Mouse (Mus musculus) CH12F3 (cell line): ENCODE results near the gene Srrm4.

ENCODE experiments used
- in situ Hi-C: fragments of 300-500 bp; cut with MboI; formaldehyde crosslinking; loops from 2 replicates; pipeline ENCODE4 v1.14.3; 2020; ENCODE audit warnings: low sequenced_read_pairs

Srrm4 gene

DNA sequence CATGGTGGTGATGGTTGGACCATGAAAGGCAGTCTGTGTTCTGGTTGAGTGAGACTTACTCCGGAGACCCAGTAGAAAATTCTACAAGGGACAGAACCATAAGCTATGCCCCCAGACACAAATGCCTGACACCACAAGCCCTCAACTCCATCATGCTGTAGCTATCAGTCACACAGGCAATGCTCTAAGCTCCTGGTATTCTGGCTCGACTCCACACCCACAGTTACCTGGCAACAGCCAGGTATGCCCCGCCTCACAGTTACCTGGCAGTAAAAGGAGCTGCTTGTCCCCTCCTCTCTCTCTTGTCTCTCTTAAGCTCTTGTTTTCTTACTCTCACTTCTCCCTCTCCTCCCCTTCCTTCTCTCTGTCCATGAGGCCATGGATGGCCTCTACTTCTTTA lies 98.9 kb downstream of the Srrm4 start:
- in situ Hi-C loops: no loop called here

DNA sequence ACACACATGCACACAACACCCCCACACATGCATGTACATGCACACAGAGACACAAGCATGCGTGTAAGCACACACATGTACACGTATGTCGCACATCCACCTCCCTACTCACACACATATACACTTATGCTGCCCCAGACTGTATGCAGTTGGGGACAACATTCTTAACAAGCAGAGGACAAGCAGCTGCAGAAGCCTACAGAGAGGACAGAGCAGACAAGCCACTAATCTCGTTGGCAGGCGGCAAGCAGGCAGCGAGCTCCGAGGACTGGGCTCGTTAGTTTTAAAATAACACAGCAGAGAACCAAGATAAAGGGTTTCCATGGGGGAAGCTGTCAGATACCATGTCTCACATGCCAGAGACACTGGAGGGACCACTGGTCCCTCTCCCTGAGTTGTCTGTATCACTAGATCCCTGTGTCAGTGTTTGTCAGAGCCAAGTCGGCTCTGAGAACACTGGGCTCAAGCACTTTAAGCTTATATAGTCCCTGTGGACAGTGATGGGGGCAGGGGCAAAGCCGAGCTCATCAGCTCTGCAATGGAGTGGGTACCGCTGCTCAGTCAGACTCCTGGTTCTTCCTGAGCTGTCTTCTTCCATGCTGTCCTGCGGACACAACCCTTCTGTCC lies 99.7 kb downstream of the Srrm4 start:
- in situ Hi-C loops: no loop called here

DNA sequence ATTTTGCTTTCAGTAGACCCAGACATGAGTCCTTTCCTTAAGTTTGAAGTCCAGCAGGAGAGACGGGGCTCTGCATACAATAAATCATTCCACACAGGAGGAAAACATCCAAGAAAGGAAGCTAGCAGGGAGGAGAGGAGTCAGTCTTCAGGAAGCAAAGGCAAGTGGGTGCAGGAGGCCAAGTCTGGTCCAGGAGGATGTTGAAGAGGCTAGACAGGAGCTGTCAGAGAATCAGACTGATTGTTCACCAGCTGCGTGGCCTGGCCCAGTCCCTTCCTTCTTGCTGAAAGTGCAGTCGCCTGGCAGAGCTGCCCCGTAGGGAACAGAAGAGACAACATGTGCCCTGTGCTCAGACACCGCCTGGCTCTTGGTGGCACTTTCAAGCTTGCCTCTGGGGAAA lies 100.8 kb downstream of the Srrm4 start:
- in situ Hi-C loops: no loop called here

DNA sequence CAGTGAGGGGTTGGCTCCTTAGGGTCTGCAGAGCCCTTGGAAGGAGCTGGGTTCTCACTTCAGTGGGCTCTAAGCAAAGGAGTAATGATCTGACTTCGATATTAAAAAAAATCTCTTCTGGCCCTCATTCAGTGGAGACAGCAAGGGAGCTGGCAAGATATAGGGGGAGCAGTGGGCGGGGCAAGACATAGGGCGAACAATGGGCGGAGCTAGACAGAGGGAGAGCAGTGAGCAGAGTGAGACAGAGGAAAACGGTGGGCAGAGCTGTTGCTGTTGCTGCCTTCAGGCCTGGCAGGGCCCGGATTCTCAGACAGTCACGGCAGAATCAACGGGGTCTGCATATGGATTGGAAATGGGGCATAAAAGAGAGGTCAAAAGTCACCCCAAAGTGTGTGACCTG lies 102.0 kb downstream of the Srrm4 start:
- in situ Hi-C loops: no loop called here

DNA sequence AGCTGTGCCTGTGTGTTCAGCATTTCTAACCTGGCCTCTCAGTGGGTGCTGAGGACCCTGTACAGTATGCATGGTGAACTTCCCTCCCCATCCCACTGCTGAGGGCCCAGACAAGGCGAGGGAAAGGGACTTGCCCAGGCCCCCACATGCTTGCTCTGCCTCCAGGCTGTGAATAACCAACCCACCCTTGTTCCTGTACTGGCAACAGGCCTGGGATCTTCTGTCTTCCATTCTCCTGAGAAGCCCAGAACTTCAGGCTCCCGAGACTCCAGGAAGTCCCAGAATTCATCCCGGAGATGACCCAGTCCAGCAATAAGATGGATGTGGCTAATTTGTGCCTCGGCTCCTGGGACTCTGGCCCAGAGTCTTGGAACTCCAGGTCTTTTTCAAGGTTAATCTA lies 105.5 kb downstream of the Srrm4 start:
- in situ Hi-C loops: no loop called here

DNA sequence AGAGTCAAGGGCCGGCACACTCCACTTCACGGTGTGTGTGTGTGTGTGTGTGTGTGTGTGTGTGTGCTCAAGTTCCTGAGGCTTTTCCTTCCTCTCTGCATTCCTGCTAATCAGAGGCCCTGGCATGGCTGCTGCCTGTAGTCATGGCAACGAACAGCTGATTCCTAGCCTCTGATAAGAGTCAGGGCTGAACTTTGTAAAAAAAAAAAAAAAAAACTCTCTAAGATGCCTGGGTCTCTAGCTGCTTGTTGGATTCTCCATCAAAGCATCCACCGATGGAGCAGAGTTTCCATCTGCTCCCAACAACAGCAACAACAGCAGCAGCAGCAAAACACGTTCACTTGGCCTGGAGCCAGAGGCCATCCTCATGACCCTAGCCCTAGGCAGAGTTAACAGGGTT lies 106.5 kb downstream of the Srrm4 start:
- in situ Hi-C loops: no loop called here

DNA sequence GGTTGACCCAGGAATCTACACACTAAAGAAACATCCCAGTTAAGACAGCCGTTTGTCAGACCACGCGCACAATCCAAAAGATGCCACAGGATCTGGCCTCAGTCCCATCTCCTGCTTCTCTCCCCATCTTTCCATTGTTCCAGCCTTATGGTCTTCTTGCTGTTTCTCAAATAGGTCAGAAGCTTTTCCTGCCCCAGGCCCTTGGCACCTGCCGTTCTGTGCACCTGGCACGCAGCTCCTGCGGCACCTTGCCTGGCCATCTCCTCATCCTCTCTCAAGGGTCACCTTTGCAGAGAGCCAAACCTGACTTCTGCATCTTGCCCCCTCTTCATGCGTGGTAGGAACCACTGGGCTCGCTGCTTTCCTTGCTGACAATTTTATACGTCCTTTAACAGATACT lies 107.4 kb downstream of the Srrm4 start:
- in situ Hi-C loops: no loop called here

DNA sequence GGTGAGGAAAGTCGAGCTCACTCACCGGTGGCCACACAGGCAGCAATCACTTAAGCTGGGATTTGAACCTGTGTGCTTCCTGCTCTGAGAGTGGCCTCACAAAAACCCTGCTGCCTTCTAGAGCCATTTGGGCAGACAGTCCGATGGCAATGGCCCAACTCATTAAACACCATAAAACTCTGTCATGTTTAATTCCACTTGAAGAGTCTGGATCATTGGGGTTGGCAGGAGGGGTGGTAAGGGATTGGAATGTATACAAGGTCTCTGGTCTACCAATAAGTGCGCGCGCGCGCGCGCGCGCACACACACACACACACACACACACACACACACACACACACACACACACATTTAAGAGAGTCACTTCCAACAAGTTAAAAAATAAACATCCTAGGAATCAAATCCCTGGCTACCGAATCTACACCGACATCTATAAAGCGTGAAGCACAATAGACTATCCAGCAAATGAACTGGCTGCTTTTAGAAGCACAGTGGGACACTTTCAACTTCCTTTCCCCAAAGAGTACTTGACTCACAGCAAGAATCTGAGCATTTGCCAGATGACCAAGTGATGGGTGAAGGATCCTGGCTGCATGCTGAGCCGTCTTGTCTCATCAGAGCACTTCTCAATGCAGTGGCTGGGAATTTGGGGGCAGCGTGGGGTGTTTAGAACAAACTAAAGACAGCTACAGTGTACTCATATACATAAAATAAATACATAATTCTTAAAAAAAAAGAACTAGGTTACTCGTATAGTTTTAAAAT lies 112.8 kb downstream of the Srrm4 start:
- in situ Hi-C loops: no loop called here

DNA sequence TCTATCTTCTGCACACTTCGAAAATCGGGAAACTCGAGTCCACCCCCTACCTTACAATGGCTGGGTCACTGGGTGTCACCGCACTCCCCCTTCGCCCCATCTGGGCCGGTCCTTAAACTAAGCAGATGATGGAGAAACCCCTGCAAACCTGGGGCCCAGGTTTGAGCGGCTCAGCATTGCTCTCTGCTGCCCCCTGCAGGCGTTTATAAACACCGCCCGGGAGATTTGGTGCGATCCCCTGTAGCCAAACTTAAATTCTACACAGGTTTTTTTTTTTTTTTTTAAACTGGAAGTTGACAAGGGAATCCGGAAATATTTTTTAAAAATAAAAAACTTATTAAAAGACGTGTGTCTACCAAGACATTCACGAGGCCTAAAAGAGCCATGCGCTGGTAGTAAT lies 115.6 kb downstream of the Srrm4 start:
- in situ Hi-C loops: no loop called here

DNA sequence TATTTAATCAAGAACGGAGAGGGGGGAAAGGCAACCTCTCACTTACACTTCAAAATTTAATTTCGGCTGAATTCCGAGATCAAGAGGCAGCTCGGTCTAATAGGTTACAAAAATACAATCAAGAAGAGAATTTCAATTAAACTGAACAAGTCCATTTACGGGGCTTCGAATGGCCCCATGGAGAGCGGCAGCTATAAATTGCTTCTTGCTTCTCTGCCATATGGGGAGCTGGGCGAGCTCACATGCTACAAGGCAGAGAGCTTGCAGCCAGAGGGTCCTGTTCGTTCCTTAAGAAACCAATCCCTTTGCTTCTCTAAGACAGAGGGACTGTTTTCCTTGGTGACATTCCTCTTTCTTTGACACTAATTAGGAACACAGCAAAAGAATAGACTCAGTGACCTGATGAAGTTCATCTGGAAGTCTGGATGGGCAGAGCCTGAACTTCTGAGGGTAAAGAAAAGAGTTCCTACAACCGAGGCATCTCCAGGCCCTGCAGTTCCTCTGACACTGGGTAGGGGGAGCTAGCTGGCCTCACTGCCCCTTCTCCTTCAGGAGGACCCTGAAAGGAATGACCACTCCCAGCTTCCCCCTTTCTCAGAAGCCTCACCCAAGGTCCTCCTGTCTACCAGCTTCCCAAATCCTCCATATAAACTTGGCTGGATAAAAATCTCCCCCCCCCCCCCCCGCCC lies 130.1 kb downstream of the Srrm4 start:
- in situ Hi-C loops: no loop called here

DNA sequence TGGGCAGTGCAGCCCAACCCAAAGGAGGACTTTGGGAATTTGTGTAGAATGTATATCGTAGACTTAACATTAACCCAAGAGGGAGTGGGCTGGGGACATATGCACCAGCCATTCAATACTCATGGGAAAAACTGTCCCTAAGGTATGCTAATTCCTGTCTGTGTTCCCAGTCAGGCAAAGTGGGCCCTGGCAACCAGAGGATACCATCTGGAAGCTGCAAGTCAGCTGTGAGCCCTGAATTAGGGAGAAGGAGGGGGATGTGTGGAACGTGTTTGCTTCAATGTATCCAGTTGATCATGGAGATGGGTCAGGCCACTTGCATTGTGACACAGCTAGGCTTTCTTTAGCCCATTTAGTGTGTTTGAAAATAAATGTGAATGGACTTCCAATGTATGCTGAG lies 131.6 kb downstream of the Srrm4 start:
- in situ Hi-C loops: no loop called here

DNA sequence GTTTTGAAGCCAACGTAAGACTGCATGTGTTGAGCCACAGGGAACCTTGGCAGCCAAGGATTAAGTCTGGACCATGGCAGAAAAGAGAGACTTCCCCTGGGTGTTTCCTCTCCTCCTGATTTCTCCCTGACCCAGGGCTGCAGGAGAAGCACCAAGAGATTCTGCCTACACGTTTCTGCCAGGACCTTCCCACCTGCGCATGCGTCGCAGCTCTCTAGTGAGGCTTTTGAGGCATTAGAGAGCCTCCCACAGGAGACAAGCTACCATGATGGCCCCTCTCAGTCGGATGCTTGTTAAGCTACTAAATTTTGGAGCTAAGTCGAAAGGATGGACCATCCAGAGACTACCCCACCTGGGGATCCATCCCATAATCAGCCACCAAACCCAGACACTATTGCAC lies 133.8 kb downstream of the Srrm4 start:
- in situ Hi-C loops: no loop called here

DNA sequence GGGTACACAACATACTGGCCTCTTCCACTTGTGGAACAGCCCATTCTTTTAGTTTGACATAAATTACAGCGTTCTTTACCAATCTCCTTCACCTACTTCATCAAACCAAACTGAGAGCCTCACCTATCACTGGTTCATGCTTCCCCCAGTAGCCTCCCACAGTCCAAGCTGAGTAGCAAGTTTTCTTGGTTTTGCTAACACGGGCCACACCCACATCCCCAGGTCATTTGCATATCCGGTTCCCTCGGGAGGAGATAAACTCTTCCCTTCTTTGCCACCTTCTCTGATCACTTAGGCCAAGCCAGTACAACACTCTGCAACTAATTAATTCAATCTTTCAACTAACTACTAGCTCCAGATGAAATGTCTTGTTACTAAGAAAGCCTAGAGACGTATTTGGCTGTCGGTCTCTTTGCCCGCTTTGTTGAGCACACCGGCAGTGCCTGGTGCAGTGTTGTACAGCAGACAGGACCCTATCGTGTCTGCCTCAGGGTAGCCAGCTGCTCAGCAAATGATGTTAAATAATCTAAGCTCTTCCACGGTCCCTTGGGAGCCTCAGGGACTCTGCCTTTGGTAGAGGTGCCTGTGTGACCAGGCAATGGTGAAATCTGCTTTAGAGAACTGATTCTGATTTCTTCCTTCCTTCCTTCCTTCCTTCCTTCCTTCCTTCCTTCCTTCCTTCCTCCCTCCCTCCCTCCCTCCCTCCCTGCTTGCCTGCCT lies 134.7 kb downstream of the Srrm4 start:
- in situ Hi-C loops: no loop called here

DNA sequence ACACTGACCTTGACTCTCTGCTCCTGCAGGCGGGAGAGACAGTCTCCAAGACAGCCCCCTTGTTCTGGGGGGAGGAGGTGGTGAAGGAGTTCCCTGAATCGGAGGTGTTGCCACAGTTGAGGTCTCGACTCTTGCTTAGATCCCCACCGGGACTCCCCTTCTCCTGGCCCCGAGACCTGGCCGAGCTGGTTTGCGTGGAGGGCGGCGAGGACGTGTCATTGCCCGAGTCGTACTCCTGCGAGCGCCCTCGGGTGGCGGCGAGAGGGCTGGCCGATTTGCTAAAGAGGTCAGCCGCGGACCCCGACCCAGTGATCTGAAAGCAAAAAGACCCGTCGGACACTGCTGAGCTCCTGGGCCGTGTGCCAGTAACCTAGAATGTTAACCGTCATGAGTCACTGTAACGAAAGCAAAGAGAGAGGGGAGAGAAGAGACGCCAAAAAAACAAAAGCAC lies 138.2 kb downstream of the Srrm4 start:
- in situ Hi-C loops: no loop called here

DNA sequence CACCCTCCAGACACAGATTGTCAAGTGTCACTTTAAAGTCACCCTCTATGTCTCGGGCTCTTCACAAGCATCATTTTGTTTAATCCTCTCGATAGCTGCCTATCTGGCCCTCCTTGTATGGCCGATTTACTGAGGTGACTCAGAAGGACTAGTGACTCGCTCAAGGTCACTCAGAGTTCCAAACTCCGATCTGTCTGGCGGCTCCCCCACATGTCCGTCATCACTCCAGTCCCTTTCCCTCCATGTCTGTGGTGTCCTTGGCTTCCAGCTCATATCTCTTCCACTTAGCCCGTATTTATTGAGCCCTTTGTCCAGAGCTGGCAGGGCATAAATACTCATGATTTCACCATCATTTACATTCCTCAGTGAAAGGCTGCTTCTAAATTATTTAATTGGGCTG lies 140.7 kb downstream of the Srrm4 start:
- in situ Hi-C loops: no loop called here

DNA sequence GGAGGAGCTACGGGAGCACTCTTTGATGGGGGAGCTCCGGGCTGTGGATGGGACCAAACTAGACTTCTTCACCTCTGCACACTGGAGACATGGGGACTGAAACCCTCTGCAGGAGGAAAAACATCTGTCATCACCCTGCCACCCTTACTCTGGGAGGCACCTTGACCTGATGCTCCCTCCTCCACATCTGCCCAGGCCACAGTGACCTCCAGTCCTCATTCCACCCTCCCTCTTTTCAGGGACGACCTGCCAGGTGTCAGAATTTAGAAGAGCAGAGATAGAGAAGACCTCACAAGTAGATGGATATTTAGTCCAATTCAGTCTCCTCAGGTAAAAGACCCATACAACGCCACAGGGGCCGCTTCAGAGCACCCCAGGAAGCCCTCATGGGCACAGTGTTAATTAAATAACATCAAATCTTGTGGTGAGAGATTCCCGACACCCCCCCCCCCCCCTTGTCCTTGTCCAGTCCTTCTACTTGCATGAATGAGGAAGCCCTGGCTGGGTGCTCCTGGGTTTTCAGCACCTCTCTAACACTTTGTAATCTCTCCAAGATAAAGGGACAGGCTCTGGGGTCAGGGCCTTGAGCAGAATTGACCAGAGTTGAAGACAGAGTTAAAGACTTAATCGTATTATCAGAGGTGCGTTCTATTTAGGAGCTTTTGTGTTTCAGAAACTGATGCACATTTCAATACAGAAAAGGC lies 141.9 kb downstream of the Srrm4 start:
- in situ Hi-C loops: no loop called here

DNA sequence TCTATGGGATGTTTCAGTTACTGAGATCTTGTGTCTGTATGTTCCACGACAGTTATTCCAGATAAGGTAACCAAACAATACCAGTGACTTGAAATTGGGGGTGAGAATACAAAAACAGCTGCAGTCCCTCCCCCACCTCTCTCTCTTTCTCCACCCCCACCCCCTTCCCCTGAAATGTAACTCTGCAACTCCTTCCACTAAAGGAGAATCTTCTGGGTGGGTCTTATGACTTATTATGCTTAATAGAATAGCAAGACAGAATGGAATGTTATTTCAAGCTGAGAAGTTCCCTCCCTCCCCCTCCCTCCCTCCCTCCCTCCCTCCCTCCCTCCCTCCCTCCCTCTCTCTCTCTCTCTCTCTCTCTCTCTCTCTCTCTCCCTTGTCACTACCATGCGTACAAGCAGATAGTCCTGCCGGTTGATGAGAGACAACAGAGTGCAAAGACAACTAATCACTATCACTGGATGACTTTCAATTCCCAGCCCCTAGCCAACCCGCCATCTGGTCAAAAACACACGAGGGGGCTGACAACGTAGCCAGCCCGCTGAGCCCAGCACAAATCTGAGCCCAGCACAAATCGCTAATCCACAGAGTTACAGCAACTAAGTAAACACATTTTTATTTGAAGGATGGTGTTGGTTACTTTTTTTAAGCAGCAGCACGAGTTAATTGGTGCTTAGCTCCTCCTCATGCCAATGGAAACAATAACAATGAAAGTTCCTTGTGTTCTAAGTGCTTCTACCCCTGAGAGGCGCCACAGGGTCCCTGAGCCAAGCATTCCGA lies 143.0 kb downstream of the Srrm4 start:
- in situ Hi-C loops: no loop called here

DNA sequence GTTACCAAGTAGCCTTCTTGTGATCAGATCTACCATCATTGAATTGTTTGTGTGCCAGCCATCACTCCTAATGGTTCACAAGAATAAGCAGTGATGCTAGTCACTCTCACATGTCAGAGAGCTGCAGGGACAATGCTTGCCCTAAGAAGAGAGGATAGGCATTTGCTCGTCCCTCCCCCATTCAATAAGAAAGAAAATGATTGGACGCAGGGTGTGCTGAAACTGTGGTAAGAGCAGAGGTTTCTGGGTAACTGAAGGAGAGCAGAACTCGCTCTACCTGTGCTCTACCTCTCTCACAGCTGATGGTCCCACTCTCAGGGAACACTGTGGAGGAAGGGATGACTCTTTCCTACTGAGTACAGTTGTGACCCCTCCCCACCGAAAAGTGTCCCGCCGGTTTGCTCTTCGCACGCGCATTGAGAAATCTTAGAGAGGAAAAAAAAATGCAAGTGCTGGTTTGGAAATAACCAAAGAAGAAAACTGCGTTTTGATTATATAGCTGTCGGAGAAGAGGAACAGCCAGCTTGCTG lies 143.7 kb downstream of the Srrm4 start:
- in situ Hi-C loops: no loop called here

DNA sequence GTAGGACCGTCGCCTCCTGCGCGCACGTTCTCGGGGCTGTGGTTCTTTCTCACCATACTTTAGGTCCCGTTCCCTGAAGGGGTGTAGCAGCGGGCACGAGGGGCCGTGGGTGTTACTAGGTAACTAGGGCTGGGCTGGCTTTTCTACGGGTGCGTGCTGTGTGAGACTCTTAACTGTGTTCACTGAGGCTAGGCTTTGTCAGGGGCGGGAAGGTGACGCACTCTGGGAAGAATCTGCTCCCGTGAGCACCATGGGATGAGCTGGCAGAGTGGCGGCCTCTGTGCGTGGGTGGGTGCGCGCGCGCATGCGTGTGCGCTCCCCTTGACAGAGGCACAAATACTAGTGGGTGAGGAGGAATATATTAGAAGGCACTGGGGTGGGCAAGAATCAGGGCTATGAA lies 145.1 kb downstream of the Srrm4 start:
- in situ Hi-C loops: no loop called here
